Mouse (Mus musculus): ENCODE data around the gene Ccdc14.

GRCm38 (mm10) chr16:34706019-34706418 is 15.6 kb downstream of the Ccdc14 start:
- TF ChIP-seq CTCF (IDR thresholded peaks at IDR 0.05; ENCODE audit: insufficient read depth, low read length) (no peak), POLR2A (IDR thresholded peaks at IDR 0.05; ENCODE audit: borderline replicate concordance, extremely low read depth, low read depth, low read length) (no peak)

All from lung, adult 2 months (tissue).